Mouse (Mus musculus) forelimb bud, embryonic 11.5 days (tissue): ENCODE measurements at regions not wholly inside any gene's neighbourhood (a gene's known extent, or its start where the extent isn't known, plus 50 kb on each side); places are given as distances from the start of the nearest gene placed in this dataset.

Source experiments
- DNase-seq: peaks from one replicate; pipeline ENCODE4 v3.0.0-alpha.2; 2012; ENCODE audit warnings: low read depth, low spot score

- DNase-seq, result no peak
These were observed 369.3 kb upstream of the Gm10306 start for GRCm38 (mm10) chr4:94186997-94187396.

DNA sequence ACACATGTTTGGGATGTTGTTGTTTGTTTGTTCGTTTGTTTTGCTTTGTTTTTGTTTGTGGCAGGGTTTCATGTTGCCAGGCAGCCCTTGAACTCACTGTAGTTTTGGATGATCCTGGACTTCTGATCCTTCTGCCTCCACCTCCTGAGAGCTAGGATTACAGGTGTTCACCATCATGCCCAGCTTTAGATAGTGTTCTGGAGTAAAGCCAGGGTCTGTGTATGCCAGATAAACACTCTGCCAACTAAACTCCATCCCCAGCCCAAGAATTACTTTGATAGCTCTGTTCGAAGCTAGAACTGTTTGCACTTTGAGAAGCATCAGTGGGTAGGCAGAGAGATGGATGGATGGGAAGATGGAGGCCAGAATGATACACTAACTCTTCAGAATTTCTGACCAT, 368.0 kb upstream of the Gm10306 start:
- DNase-seq, result no peak

GRCm38 (mm10) chr4:94188888-94189287, 367.5 kb upstream of the Gm10306 start:
- DNase-seq, result no peak

DNA sequence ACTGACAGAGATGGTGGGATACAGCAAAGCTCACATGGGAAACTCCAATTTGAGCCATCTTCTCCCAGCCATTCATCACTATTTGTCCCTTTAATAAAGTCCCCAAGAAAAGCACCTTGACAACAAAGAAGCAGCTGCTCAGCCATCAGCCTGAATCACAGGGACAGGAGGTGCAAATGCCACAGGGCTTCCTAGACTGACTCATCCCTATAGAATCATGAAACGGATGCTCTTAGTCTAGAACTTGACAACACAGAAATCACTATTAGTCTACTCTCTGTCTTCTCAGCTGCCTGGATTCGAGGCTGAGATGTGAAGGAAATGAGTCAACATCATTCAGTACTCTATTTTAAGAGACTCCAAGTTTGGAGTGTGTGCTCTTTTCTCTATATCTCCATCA, 365.4 kb upstream of the Gm10306 start:
- no peak for DNase-seq

- DNase-seq, result no peak
These were observed 340.1 kb upstream of the Gm10306 start for GRCm38 (mm10) chr4:94216265-94216664.

GRCm38 (mm10) chr4:94235650-94236206, 320.6 kb upstream of the Gm10306 start:
- no peak for DNase-seq

DNA sequence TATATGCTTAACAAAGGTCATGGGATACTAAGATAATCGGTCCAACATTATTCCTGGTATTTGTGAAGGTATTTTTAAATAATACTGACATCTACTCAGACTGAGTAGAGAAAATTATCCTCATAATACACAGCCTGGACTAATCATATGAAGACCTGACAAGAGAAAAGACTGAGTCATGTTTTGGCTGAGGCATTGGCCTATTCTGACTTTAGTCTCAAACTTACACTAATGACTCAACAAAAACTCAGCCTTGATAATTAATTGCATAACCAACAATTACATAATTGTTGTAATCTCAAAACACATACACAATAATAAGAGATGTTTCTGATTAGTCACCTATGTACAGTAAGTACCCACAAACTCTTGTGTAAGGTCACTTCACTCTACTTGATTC, 300.3 kb upstream of the Gm10306 start:
- DNase-seq, result no peak

- DNase-seq, result no peak
These were observed 295.2 kb upstream of the Gm10306 start for GRCm38 (mm10) chr4:94261136-94261535.

- no peak for DNase-seq
These were observed 274.6 kb upstream of the Gm10306 start for GRCm38 (mm10) chr4:94281732-94282131.

DNA sequence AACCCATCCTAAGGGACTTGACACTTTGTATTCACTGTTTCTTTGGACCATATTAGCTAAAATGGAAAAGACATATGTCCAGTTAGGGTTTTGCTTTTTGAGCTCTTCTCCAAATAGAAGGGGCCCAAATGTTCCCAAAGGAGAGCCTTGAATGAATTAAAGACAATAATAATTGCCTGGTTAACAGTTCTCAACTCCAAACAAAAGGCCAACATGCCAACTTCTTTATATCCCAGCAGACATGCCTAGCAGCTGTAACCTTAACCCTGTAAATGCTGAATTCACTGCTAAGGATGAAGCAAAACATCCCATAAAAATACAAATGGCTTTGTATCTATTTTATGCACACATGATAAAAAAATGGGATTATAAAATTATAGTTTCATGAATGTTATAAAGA, 264.2 kb upstream of the Gm10306 start:
- DNase-seq, result no peak

DNA sequence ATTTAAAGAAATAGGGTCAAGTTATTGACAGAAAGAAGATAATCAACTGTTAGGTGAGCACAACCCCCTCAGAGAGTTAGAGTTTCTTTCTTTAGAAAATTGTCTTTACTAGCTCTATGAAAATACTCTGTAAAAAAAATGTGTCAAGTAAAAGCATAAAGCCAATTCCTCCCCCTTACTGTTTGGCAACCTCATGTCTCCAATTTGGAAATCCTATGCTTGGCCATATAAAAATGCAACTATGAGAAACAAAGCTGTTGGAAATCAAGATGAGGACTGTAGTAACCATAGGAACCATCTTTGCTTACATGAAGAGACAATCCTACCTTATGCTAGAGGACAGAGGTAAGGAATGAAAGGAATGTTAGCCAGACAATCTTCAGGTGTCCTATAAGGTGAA, 239.0 kb upstream of the Gm10306 start:
- no peak for DNase-seq

DNA sequence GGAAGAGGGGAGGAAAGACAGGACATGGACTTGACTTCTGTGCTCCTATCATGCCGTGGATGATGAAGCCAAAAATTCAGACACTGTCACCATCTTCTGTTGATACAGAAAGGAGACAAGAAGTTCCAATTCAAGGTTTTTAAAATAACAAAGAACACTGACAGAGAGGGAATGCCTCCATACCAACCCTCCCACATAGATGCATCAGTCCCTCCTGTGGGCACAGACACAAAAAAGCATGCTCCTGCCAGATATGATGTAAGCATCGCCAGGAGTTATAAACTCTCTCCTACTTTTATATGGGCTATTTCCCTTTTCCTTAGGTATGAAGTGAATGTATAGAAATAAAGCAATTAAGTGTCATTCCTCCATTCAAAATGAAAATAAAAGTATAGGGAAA, 229.6 kb upstream of the Gm10306 start:
- DNase-seq, result no peak

- no peak for DNase-seq
These were observed 213.0 kb upstream of the Gm10306 start for GRCm38 (mm10) chr4:94343331-94343730.

DNA sequence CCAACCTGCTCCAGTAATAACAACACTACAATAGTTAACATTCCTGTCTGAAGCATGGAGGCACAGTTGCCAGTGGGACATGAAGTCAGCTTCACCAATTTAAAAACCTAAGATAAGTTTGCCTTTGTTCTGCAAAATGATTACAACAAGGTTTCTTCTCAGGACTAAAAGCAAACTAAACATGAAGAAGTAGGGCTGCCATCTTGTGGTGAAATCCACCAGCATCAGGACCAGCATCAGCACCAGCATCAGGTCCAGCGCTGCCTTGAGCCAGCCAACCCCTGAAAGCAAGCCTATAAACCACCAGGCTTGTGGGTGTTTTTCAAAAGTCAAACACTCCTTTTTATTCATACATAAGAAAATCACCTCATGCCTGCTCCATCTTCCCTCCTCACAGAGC, 207.1 kb upstream of the Gm10306 start:
- no peak for DNase-seq

GRCm38 (mm10) chr4:94356982-94357381, 199.4 kb upstream of the Gm10306 start:
- DNase-seq, result no peak

DNA sequence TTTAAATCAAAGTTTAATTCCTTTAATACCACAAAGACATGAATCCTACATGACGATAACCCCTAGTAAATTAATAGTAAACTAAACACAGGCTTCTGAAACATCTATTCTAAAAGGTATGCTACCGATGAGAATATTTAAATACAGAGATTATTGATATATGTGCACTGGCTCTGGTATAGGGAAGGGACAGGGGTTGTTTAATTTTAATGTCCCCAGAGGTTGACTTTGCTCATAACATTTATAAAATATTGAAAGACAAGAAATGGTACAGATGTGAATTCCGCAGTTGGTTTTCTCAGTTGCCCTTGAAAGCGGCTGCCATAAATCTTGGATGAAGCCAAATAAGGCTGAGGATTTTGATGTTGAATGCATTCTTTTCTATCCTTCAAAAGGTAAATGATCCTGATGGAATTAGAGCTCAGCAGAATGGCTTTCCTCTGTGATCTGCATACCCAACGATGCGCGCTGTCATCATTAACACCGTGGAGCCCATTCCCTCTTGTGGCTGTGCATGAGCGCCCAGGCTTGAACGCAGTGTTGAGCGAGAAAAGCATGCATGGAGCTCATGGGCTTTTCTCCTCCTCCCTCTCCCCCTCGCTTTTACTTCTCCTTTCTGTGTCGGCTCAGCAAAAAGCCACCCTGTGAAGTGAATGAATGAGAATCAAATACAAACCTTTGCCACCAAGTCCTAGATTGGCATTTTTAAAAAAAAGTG, 195.4 kb upstream of the Gm10306 start:
- no peak for DNase-seq

GRCm38 (mm10) chr4:94361528-94362217, 194.7 kb upstream of the Gm10306 start:
- no peak for DNase-seq

DNA sequence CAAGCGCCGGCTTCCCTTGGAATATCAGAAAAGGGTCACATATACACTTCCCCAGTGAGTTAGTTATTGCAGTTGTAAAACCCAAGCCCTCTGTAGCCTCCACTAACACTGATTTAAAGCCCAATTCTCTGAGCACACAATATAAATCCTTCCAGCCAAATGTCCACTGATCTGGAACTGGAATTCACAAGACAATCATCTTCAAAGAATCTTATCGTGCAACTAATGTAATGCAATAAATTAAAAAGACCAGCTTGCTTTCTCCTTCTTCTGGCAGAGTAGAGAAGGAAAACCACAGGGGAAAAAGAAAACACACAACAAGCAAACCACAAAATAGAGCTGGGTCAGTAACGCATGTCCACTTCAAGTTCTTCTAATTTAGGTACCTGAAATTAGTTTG, 191.0 kb upstream of the Gm10306 start:
- DNase-seq, result no peak

DNA sequence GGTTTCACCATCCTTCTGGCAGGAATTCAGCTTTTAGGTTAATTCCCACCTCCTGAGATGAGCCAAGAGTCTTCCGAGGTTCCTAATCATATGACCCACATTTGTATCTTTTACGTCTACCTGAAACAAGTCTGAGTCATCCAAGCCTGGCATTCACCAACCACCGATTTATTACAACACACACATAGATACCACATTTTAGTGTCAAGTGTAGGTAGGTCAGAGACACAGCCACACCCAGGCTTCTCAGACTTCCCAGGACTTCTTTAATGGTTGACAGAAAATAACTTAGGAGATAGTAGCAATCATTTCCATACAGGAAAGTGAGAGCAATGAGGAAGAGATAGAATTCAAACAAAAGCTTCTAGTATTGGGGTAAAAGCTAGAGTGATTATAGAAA, 189.2 kb upstream of the Gm10306 start:
- no peak for DNase-seq

DNA sequence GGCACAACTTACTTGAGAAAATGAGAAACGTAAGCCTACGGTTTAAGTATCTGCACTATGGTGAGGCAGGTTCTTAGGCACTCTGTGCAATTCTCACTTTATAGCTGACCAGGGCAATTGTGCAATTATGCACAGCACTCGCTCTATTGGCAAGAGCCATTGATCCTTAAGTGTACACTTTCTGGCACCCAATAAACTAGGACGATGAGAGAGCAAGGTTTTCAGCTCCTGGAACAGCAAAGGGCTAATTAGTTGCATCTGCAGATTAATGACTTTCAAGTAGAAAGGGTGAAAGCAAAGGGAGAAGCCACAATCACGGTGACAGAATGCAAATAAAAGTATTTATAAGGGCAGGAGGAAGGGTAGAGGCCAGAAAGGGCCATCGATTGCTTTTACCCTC, 185.4 kb upstream of the Gm10306 start:
- peak; percentile 68 for DNase-seq

DNA sequence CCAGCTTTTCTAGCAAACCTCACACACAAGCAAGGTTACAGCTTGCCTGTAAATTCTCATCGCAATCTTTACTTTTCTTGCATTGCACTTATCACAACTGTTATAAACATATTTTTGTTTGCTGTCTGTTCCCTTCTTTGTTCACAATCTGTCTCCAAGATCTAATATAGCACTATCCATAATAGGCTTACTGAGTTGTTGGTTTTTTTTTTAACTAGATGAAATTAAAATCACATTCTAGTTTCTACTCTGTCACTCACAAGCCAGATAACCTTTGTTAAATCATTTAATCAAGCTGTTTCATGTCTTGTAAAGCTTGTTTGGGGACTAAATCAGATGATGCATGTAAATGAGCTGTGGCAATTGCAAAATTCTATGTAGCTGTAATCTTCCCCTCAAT, 180.1 kb upstream of the Gm10306 start:
- DNase-seq, result no peak

DNA sequence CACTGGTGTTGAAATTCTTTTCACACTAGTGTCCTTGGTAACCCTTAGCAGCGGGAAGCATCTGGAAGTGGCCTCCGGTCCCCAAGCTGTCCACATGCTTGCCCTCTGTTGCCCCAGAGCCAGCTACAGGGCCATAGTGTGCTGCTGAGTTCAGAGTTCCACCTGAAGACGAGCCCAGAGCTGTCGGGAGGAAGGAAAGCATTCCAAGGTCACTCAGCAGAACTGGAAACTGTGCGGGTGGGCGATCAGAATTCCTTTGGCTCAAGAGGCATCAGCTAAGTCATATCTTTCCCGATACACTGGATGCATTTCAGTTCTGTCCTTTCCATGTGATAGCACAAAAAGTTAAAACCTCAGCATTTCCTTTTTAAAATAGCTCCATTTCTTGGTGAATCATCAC, 170.6 kb upstream of the Gm10306 start:
- no peak for DNase-seq

- DNase-seq, result no peak
These were observed 168.0 kb upstream of the Gm10306 start for GRCm38 (mm10) chr4:94388317-94388716.
